Mouse (Mus musculus) left cerebral cortex, postnatal 25 days (tissue): Measurements from ENCODE around the gene Slx4. TPM values are rescaled to one million over a fixed set of nuclear protein-coding genes. Genes with fewer than 3 reads are reported as not detected.

ENCODE experiments used
- total RNA-seq, 2 experiments: library from RNA; stranded (reverse); gene quantifications; 2 replicates each; pipeline ENCODE4 v1.2.3; 2021

Gene Slx4
- total RNA-seq, 2 experiments from 2014 or later: 49.7 to 56.8 TPM

Other genes starting within 250 kb of the Slx4 start
- gene Olfr15, start 172.9 kb downstream of the Slx4 start, total RNA-seq: not detected
- gene Zfp174, start 156.5 kb downstream of the Slx4 start, total RNA-seq: 1 to 10 TPM; 4.7 to 5.0 TPM
- 100 to 1,000 TPM; 126 to 140 TPM for gene Naa60, start 131.4 kb downstream of the Slx4 start, total RNA-seq
- gene Zfp597, start 119.2 kb downstream of the Slx4 start, total RNA-seq: 10 to 100 TPM; 23.8 to 24.5 TPM
- gene Gm20695, start 119.1 kb downstream of the Slx4 start, total RNA-seq: under 1 TPM in 1 of 2 experiments, not detected in 1; 0.41 TPM
- gene 1700037C18Rik, start 95.1 kb downstream of the Slx4 start, total RNA-seq: 10 to 100 TPM in 1 of 2 experiments, 1 to 10 TPM in 1; 4.9 to 11.0 TPM
- 10 to 100 TPM; 27.0 to 29.9 TPM for gene Cluap1, start 95.0 kb downstream of the Slx4 start, total RNA-seq
- 1 to 10 TPM; 1.8 to 2.2 TPM for gene Nlrc3, start 27.1 kb downstream of the Slx4 start, total RNA-seq
- gene Dnase1, start 33.2 kb upstream of the Slx4 start, total RNA-seq: not detected
- 10 to 100 TPM; 66.0 to 68.7 TPM for gene Trap1, start 74.1 kb upstream of the Slx4 start, total RNA-seq
- gene Crebbp, start 210.2 kb upstream of the Slx4 start, total RNA-seq: 10 to 100 TPM; 82.9 to 83.8 TPM